Mouse (Mus musculus): Measurements from ENCODE around the gene Nop14.

GRCm38 (mm10) chr5:34692782-34693181 lies 32.8 kb upstream of the Nop14 start:
- TF ChIP-seq CTCF (IDR thresholded peaks at IDR 0.05; ENCODE audit: low read depth) (no peak), EP300 (IDR thresholded peaks at IDR 0.05; ENCODE audit: low read depth) (no peak)

Measured in liver, postnatal 0 days (tissue).